8 mouse cellular contexts compared by ENCODE assay signal in genomic region chr12:56689736-56690135, GRCm38 (mm10). TPM values are rescaled to one million over a fixed set of nuclear protein-coding genes. Genes with fewer than 3 reads are reported as not detected.
A peak's percentile ranks its signal among the peaks of the same experiment; 100 is the strongest.
DNase-seq lines count a peak whose midpoint lies in the region; ATAC-seq and TF ChIP-seq lines count a peak whose summit lies in the region.

No protein-coding gene starts in this region.

- no peaks in the 10 kb centered on the region for H3K4me1 ChIP-seq in kidney, embryonic 14.5 days (ENCODE audit: control insufficient read depth, insufficient read depth, low read length)
- peaks cover 12% of the 10 kb centered on the region for H3K4me1 ChIP-seq in kidney, embryonic 16.5 days (ENCODE audit: insufficient read depth, low read length)
- no peaks in the 10 kb centered on the region for H3K4me1 ChIP-seq in forebrain, postnatal 0 days (ENCODE audit: insufficient read depth)

- no peak overlapping the region for H3K9ac ChIP-seq in kidney, embryonic 14.5 days (ENCODE audit: low read depth, low read length)
- H3K9ac ChIP-seq in kidney, embryonic 16.5 days (replicated peaks; ENCODE audit: low read length), result no peak overlapping the region
- no peak overlapping the region for H3K9ac ChIP-seq in forebrain, postnatal 0 days

- DNase-seq in c-Kit-positive CD71-positive TER-119-positive erythroid progenitor cells, embryonic 14.5 days (ENCODE audit: low spot score), result peak; percentile 21
- DNase-seq in forebrain, postnatal 0 days, result peak; percentile 36
- DNase-seq in layer of hippocampus, adult 9-10 months (ENCODE audit: low spot score), result no peak
- no peak for DNase-seq in cerebellum, postnatal 36 days
- no peak for DNase-seq in left cerebral cortex, postnatal 36 days (ENCODE audit: low spot score in 2 of 2)

- intact Hi-C loops in left cerebral cortex, postnatal 36 days (cut with DNase I), result loop anchor here (2.0 to 10.0 kb wide), 3 partner anchors 162 to 861 kb away; partner anchors contain the start of gene Slc25a21

- H3K27me3 ChIP-seq in kidney, embryonic 14.5 days (ENCODE audit: control insufficient read depth, insufficient read depth, low read length), result peaks cover 97% of the 10 kb centered on the region
- H3K27me3 ChIP-seq in kidney, embryonic 16.5 days (ENCODE audit: insufficient read depth, low read length), result peaks cover 96% of the 10 kb centered on the region
- peaks cover 96% of the 10 kb centered on the region for H3K27me3 ChIP-seq in forebrain, postnatal 0 days (ENCODE audit: insufficient read depth, low read length)

- no peaks in the 10 kb centered on the region for H3K36me3 ChIP-seq in kidney, embryonic 14.5 days (ENCODE audit: control insufficient read depth, insufficient read depth, low read length)
- H3K36me3 ChIP-seq in kidney, embryonic 16.5 days (ENCODE audit: insufficient read depth, low read length), result no peaks in the 10 kb centered on the region
- no peaks in the 10 kb centered on the region; the same call in 1 of the 2 replicates for H3K36me3 ChIP-seq in forebrain, postnatal 0 days (ENCODE audit: insufficient read depth)

- no peaks in the 10 kb centered on the region for H3K9me3 ChIP-seq in kidney, embryonic 14.5 days (ENCODE audit: control insufficient read depth, low read length)
- no peaks in the 10 kb centered on the region for H3K9me3 ChIP-seq in kidney, embryonic 16.5 days (ENCODE audit: low read length)
- no peaks in the 10 kb centered on the region for H3K9me3 ChIP-seq in forebrain, postnatal 0 days (ENCODE audit: low read length)

- TF ChIP-seq CTCF in forebrain, postnatal 0 days (IDR thresholded peaks at IDR 0.05; ENCODE audit: low read depth), result peak; percentile 50

- H3K4me2 ChIP-seq in kidney, embryonic 14.5 days (replicated peaks; ENCODE audit: low read depth, low read length), result no peak overlapping the region
- no peak overlapping the region for H3K4me2 ChIP-seq in kidney, embryonic 16.5 days (replicated peaks; ENCODE audit: low read depth, low read length)
- no peak overlapping the region for H3K4me2 ChIP-seq in forebrain, postnatal 0 days (ENCODE audit: low read depth)

- under 1% methylated on average over 25 of the region's 25 CpGs for WGBS in kidney, embryonic 14.5 days
- under 1% methylated on average over 25 of the region's 25 CpGs for WGBS in kidney, embryonic 16.5 days
- WGBS in forebrain, postnatal 0 days, result 1% methylated on average over 25 of the region's 25 CpGs

- no peak overlapping the region for H3K4me3 ChIP-seq in kidney, embryonic 14.5 days (ENCODE audit: low read length)
- no peak overlapping the region for H3K4me3 ChIP-seq in kidney, embryonic 16.5 days (ENCODE audit: low read length)
- H3K4me3 ChIP-seq in forebrain, postnatal 0 days (ENCODE audit: low read depth, low read length), result no peak overlapping the region

- ATAC-seq in kidney, embryonic 14.5 days (ENCODE audit: low FRiP score, low TSS enrichment), result peak; percentile 33
- ATAC-seq in kidney, embryonic 16.5 days (ENCODE audit: low FRiP score, low TSS enrichment), result no peak
- no peak for ATAC-seq in forebrain, postnatal 0 days
- peak; percentile 72 for ATAC-seq in megakaryocyte-erythroid progenitor cell, adult 5-6 weeks (replicated peaks; ENCODE audit: low FRiP score, low TSS enrichment, poor library complexity, severe bottlenecking)

- H3K27ac ChIP-seq in kidney, embryonic 14.5 days (ENCODE audit: low read depth, low read length), result no peak overlapping the region
- H3K27ac ChIP-seq in kidney, embryonic 16.5 days (ENCODE audit: low read length), result no peak overlapping the region
- no peak overlapping the region for H3K27ac ChIP-seq in forebrain, postnatal 0 days (ENCODE audit: low read depth, low read length)

RNA-seq across cellular contexts. Expression of gene Pax9, which starts 1.8 kb away (rescaled TPM):
- 0.08 TPM in 1 of 2 replicates, not detected in the other for polyA plus RNA-seq in kidney, embryonic 14.5 days (2014; fragmentation: Nextera tagmentation; extraction: Ambion mirVana)
- polyA plus RNA-seq in kidney, embryonic 16.5 days (2015; fragmentation: Nextera tagmentation; extraction: Ambion mirVana), result 0.06 and 0.18 TPM in 2 replicates
- 0.38 TPM in 1 of 2 replicates, not detected in the other for total RNA-seq in forebrain, postnatal 0 days (2014; rRNA removed)
- polyA plus RNA-seq in forebrain, postnatal 0 days (2015; fragmentation: Nextera tagmentation; extraction: Ambion mirVana), result not detected in 2 replicates
- total RNA-seq in megakaryocyte-erythroid progenitor cell, adult 5-6 weeks (2014; fragmentation: Nextera tagmentation), result not detected in 2 replicates
- 0.14 TPM in 1 of 2 replicates, not detected in the other for total RNA-seq in megakaryocyte-erythroid progenitor cell, adult 5-6 weeks (2017)
- total RNA-seq in left cerebral cortex, postnatal 36 days (2021), result not detected

Comparison
In these comparisons a context has a peak if more than half of its experiments do, and no peak if none do; other contexts are left out.
1. ATAC-seq: peak in kidney, embryonic 14.5 days (single experiment) and megakaryocyte-erythroid progenitor cell, adult 5-6 weeks (single experiment); none in kidney, embryonic 16.5 days (single experiment) and forebrain, postnatal 0 days (single experiment).
2. DNase-seq: peak in c-Kit-positive CD71-positive TER-119-positive erythroid progenitor cells, embryonic 14.5 days (single experiment) and forebrain, postnatal 0 days (single experiment); none in layer of hippocampus, adult 9-10 months (single experiment), cerebellum, postnatal 36 days (0 of 2) and left cerebral cortex, postnatal 36 days (0 of 2).